Mouse (Mus musculus): ENCODE results near the gene Paqr4.

Gene Paqr4

DNA sequence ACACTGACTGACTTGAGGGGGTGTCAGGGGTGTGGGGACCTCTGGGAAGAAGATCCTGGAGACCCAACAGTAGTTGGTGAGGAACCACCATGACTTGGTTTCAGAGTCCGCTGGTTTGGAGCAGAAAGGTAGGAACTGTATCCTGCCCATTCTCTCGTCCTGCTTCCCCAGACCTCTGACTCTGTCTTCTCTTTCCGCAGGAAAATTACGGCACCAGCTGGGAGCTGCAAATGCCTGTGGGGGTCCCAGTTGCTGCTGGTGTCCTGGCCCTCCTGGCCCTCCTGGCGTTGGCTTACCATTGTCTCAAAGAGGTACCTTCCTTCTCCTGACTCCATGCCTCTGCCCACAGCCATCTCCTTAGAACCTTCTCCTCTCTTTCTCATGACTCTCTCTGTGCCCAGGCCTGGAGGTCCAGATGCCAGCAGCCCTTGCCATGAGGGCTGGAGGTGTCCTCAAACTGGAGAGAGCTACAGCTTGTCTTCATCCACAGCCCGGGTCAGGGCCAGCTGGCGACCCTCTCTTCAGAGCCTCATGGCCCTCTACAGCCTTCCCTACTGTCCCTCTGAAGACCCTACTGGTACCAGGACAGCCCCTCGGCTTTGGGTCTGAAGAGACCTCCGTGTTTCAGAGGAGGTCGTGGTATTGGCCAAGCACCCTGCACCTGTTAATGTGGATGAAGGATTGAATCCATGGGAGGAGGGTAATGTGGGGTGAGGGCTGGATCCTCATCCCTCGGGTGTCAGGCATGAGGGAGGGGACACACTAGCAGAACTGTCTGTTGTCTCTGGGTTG is 8.9 kb upstream of the Paqr4 start:
- in situ Hi-C loops (cut with MboI, MseI), result no loop called here

DNA sequence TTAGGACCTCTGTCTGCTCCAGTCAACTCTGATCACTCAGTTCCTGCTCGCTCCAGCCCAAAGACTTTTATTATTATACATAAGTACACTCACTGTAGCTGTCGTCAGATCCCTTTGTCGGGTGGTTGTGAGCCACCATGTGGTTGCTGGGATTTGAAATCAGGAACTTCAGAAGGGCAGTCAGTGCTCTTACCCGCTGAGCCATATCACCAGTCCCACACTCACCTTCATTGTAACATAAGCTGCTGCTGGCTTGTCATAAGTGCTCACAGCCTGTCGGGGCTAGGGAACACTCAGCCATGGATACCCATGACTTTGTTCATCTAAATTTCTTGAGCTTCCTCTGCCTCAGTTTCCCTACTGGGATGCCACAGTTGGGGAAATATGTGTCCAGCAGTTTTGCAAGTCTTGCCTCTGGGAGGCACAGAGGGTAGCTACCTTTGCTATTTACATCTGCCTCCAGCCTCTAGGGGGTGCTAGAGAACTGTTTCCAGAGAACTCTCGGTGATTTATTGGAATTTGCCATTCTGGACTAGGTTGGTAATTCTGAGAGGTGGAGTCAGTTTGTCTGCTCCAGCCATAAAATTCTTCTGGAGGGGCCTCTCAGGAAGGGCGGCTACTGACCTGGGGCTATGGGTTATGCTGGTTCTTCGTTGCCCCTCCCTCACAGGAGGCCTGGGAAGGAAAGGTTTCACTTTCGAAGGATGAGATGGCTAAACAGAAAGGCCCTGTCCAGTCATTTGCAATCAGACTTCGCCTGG is 8.1 kb upstream of the Paqr4 start:
- in situ Hi-C loops (cut with MboI, MseI), result no loop called here

DNA sequence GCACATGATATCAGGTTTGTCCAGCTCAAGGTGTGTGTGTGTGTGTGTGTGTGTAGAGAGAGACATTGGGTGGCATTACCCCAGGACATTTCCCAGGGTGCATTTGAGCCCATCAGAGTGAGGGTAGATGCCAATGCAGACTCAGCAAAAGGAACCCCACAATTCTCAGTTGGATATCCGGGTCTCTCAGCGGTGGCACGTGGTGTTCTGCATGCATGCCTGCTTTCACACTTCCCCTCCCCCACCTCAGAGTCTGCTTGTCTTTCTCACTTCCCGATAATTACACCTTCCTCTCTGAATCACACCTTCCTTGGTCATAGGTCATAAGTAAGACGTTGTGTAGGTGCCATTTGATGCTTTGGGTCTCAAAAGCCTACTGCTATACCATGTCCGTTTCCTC is 7.4 kb upstream of the Paqr4 start:
- in situ Hi-C loops (cut with MboI, MseI), result no loop called here

DNA sequence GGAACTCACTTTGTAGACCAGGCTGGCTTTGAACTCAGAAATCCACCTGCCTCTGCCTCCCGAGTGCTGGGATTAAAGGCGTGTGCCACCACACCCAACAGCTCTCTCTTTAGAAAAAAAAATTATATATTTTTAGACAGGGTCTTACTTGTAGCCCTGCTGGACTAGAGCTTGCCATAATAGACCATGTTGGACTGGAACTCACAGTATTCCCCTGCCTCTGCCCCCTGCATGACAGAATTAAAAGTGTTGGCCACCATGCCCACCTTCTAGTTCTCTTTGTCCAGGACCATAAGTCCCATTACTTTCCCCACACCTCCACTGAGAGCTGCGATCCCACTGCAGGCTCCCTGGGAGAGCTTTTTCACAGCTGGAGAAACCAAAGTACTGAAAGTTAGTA is 6.8 kb upstream of the Paqr4 start:
- in situ Hi-C loops (cut with MboI, MseI), result no loop called here

GRCm38 (mm10) chr17:23746767-23747166 is 6.1 kb upstream of the Paqr4 start:
- in situ Hi-C loops (cut with MboI, MseI), result no loop called here

GRCm38 (mm10) chr17:23746311-23746710 is 5.6 kb upstream of the Paqr4 start:
- in situ Hi-C loops (cut with MboI, MseI), result no loop called here

DNA sequence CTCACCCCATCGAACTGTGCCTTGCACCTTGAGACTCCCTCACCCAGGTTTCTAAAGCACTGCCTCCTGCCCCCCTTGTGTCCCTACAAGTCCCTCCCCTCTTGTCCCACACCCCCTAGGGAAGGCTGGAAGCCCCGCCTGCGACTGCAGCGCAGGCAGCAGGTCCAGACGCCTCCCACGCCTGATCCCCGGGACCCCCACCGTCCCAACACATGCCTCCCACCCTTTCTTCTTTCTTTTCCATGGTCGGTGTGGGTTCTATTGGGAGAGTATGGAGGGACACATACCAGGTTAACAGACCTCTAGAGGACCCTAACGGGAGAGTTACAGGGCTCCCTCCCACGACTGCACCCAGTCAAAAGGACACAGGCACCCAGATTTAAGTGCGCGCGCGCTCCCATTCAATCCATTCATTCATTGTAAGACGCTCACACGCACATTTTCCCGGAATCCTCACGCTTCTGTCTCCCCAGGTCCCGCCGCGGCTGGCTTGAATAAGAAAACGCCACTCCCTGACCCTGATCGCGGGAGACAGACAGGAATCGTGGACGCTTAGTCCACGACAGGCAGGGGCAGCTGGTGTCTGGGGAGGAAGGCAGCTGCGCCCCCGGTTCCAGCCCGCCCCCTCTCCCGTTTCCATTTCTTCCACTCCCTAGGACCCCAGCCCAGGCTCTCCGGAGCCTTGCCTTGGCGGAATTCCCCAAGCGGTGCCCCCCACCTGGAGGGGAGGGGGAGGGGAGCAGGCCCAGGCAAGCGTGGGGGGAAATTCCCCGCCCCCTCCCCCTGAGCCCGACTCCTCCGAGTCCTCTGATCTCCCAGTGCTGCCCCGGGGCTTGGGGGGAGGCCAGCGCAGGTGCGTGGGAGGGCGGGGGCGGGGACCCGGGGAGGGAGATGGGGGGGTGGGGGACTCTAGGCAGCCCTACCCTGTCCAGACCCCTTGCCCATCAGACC is 4.9 kb upstream of the Paqr4 start, which contains the start of gene Kremen2:
Gene Kremen2 (minus strand): TSS at position 533 of the 951 bp plus-strand sequence.
- in situ Hi-C loops (cut with MboI, MseI), result no loop called here

DNA sequence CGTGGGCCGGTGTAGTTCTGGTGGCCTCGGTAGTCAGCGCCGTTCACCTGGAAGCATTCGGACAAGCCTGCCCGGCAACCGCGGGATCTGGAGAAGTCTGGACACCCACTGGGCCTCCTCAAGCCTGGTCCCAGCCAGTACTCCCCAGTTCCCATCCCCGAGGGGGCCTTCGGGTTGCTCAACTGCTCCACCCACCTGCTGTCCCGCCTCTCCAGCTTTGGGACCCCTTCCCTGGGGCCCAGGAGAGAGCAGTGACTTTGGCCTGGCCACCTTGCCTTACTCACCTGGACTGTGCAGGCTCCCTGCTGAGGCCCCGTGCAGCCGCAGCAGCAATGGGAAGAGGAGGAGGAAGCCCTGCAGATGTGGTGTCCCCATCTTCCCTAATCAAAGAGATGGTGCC is 4.0 kb upstream of the Paqr4 start:
- in situ Hi-C loops (cut with MboI, MseI), result no loop called here

DNA sequence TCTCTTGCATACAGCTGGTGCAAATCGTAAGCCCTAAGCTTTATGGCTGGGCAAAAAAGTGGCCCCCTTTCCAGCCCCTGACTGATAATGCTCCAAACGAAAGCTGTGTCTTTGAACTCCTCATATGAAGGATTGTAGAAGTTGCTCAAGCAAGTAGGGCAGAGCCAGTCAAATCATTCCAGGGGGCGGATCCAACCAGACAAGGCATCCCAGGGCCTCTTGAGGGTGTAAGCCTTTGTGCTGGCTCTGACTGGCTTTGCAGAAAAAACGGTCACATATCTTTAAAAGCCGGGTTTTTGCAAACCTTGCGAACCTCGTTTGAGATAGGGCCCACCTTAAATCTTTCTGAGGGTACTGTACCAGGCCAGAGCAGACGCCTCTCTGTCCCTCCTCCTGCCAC is 3.4 kb upstream of the Paqr4 start:
- in situ Hi-C loops (cut with MboI, MseI), result no loop called here

DNA sequence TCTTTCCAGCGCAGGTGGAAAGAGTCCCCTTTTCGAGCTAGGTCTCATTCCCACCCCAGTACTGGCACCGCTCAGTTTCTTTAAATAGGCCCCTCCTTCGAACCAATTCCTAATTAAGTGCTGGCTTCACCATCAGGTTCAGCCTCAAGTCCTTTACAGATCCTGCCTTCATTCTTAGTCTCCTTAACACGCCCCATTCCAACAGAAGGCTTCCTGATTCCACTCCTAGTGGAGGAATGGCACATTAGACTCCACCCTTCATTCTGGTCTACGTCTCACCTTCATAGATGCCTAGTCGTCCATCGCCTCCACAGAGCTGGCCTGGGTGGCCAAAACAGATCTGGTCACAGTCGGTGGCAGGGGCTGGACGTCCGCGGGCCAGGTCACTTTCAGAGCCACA is 2.3 kb upstream of the Paqr4 start:
- in situ Hi-C loops (cut with MboI, MseI), result no loop called here

- in situ Hi-C loops (cut with MboI, MseI), result no loop called here
Measured at GRCm38 (mm10) chr17:23742210-23742793, 1.6 kb upstream of the Paqr4 start.

DNA sequence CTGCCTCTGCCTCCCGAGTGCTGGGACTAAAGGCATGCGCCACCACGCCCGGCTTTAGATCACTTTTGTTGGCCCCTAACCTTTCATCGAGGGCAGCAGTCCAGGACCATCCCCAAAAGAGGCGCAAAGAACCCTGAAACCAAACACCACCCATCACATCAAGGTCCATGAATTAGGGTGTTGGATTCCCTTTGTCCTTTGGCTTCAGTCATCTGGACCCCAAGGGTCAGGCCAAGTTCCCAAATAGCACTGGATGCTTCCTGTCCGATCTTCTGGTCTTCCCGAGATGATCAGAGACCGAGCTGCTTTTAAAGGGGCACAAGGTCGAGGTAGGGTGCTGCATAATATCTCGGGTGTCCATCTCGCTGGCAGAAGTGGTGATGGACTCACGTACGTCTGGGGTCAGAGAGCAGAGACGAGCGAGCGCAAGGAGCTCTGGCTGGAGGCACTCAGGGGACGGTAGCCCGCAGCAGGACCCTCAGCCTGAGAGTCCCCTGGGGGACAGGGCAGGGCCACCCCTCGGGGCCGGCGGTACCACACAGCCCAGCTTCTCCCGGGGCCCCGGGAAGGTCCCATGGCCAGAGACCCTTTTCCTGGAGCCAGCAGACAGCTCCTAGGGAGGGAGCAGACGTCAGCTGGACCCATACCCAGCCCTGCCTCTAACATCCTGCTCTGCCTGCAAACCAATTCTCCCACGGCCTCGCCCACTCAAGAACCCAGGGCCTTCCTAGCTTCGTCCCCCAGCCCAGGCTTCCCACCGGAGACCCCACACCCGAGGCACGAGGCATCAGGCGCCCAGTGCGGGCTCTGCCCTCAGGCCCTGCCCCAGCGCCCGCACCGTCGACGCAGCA is 917 bp upstream of the Paqr4 start:
- in situ Hi-C loops (cut with MboI, MseI), result no loop called here

DNA sequence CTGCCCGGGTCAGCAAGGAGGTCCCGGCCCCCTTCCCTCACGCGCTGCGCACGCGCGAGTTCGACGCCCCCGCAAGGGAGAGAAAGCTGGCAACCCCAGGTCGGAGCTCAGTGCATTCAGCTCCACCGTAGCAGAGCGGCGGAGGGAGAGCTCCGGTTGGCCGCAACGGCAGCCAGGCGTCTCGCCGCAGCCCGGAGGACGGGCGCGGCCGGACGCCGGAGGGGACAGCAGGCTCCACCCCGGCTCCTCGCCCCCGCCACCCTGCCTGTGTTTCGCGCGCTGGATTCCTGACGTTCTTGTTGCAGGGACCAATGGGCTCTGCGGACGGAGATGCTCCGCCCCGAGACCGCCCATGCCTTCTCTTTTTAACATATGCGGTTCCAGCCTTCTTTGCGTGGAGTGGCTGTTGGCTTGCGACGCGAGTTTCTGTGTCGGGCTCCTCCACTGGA is 507 bp downstream of the Paqr4 start:
- in situ Hi-C loops (cut with MboI, MseI), result no loop called here

DNA sequence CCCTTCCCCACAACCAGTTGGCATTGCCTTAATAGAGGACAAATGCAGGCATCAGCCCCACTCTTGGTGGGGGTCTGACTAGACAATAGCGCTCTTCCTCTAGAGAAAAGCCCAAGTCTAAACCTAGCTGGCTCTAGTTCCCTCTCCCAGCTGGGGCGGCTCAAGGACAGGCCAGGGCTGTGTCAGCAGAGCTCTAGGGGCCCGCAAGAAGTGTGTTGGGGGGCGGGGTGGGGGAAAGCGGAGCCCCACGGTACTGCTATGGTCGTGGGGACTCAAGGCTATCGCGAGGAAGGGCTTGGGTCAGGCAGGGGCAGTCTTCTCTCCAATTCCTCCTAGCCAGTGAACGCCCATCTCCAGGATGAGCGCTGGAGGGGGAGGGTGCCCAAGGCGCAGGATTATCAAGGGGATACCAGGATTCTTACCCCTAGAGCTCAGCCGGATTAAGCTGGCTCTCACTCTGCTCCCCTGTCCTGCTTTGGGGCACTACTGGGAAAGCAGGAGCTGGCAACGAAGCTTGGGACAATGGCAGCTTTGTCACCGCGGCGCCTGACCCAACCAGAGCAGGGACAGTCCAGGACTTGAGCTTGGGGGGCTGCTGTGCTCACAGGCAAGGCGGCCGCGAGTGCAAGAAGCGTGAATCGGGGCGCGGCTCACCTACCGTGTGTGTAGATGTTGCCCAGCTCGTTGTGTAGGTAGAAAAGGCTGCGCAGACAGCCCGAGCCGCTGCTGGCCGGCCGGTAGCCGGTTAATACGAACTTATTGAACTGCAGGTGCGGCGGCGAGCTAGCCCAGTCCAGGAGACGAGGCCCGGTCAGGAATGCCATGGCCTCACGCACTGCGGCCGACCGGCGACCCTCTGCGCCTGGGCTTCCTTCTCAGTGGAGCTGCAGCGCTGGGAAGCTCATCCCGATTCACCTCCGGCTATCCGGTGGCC is 1.2 kb downstream of the Paqr4 start:
- in situ Hi-C loops (cut with MboI, MseI), result no loop called here

DNA sequence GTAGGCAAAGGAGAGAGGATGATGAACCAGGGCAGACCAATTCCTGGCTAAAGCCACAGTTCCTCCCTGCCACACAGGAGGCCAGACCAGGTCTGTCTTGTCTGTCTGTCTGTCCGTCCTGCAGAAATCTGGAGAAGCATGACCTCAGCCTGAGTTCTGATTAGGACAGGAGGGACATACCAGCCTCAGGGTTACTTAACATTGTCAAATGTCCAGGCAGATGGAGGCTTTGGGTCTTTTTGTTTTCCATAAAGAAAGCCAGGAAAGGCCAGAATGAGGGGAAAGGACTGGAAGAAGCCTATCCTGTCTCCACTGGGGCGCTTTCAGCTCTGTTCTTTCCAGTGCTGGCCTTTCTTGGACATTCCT is 1.8 kb downstream of the Paqr4 start:
- in situ Hi-C loops (cut with MboI, MseI), result no loop called here

DNA sequence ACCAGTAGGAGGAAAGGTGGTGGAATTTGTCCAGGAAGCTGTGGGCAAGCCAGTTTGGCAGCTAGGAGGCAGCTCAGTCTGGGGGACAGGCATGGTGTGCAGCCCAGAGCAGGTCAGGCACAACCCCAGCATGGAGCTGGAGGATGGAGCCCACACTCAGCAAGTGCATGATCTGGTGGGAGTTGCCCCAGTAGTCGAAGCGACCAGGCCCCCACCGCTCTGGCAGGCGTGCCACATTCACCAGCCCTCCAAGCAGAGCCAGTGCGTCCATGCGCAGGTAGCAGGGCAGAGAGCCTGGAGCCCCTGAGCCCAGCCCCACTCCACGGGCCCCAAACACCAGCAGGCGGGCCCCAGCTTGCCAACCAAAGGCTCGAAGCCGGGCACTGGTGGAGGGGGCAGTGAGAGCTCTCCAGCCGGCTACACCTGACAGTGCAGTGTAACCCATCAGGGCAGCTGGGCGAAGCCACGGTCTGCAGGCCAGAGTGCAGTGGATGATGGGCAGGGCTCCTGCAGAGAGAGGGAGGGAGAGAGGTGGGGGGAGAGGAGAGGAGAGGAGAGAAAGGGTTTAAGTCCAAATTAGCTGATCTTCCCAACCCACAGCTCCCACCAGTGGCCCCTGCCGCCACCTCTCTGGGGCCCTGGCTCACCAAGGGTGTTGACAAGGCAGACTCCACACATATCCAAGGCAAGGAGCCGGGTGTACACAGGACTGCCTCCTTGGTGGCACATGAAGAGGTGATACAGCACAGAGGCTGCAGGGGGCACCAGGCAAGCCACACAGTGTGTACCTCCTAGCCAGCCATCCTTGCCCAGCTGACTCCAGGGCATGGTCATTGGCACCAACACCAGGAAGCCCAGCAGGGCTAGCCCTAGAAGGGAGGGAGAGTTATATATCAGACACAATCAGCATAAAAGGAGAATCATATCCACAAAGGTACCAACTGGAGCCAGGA is 2.9 kb downstream of the Paqr4 start:
- in situ Hi-C loops (cut with MboI, MseI), result no loop called here

DNA sequence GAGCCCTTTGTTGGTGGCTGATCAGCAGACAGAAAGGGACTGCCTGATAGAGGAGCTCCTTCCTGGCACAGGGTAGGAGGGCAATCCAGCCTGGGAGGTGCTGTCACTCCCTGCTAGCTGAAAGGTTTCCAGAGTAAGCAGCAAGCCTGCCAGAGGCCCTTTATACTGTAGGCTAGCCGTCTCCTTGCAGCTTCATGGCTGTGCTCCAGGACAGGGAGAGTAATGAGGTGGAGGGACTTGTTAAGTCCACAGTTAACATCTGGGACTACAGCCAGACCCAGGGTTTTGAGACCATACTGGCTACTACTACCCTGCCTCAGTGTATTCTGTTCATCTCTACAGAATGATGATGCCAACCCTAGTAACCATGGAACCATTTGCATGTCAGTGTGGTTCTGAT is 6.3 kb downstream of the Paqr4 start:
- in situ Hi-C loops (cut with MboI, MseI), result no loop called here

- in situ Hi-C loops (cut with MboI, MseI), result no loop called here
Measured at GRCm38 (mm10) chr17:23730441-23730840, 10.2 kb downstream of the Paqr4 start.

Measured in T-helper 2 cell (primary cell).